Mouse (Mus musculus): ENCODE data around the gene Fkbp11.
A peak's percentile ranks its signal among the peaks of the same experiment; 100 is the strongest.

Fkbp11 gene

DNA sequence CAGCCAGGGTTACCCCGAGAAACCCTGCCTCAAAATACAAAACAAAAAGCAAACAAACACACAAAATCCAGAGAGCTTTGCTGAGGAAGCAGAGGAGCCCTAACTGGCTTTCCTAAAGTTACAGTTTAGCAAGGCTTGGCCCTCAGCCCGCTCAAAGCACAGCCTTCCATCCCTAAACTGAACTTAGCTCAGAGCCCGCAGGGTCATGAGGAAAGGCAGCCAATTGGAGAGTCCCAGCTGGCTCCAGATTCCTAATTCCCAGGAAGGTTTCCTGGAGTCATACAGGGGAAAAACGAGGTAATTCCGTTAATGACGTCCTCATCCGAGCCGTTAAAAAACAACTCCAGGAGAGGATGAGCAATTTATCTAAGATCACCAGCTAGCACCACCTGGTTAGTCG, 32.3 kb downstream of the Fkbp11 start:
- no peak for DNase-seq (ENCODE audit: low spot score in 2 of 2)

- no peak for DNase-seq (ENCODE audit: low spot score in 2 of 2)
These were observed 35.8 kb downstream of the Fkbp11 start for GRCm38 (mm10) chr15:98692171-98692715.

- DNase-seq (ENCODE audit: low spot score in 2 of 2) = peak; percentile 24 to 43
These were observed 36.4 kb downstream of the Fkbp11 start for GRCm38 (mm10) chr15:98691486-98692147.

DNA sequence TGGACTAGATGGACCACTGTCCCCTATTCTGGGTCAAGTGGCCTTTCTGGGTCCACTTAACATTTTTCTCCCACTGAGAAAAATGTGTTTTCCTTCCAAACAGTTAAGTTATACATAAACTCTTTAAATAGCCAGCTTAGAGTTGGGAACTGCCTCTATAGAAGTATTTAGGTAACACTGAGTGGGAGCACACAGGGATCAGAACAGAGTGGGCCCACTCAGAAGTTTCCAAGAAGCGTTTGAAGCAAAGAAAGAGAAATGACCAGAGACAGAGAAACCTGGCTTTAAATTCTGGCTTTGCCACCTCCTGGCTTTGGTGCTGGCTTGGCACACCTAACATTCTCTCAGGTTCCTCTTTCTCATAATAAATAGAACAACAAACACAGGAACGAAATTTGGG, 38.3 kb downstream of the Fkbp11 start:
- no peak for DNase-seq (ENCODE audit: low spot score in 2 of 2)

GRCm38 (mm10) chr15:98685926-98686325, 42.1 kb downstream of the Fkbp11 start:
- no peak for DNase-seq (ENCODE audit: low spot score in 2 of 2)

DNA sequence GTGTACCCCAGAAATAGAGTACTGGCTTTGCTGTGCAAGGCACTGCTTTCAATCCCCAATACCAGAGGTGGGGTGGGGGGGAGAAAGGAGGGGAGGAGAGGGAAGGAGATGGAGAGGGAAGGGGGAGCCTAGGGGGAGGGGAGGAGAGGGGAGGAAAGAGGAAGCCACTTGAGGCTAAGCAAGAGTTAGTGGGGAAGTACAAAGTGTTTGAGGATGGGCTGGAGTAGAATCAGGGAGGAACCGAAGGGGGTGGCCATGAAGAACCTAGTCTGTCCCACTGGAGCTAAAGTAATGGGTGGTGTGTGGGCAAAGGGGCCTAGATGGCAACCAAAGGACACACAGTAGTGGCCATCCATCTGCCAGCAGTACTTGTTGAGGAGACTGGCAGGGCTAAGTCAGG, 44.3 kb downstream of the Fkbp11 start:
- DNase-seq (ENCODE audit: low spot score in 2 of 2) = no peak

DNA sequence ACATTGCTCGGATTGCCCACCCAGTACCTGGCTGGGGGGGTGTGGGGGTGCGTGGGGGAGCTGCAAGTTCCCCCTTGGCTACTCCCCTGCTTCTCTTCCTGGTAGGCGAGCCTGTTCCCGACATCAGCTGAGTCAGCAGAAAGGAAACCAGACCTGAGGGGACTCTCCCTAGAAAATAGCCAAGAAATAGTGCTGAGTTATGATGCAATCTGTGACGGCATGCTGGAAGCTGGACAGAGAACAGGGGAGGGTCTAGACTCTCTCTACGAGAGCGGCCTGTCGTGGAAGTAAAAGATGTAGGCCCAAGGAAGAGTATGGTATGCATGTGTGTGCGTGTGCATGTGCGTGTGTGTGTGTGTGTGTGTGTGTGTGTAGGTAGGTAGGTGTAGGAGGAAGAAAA, 44.8 kb downstream of the Fkbp11 start:
- no peak for DNase-seq (ENCODE audit: low spot score in 2 of 2)

GRCm38 (mm10) chr15:98681633-98682032, 46.4 kb downstream of the Fkbp11 start:
- DNase-seq (ENCODE audit: low spot score in 2 of 2) = no peak

- DNase-seq (ENCODE audit: low spot score in 2 of 2) = peak in 1 of 2 experiments; percentile 53
These were observed 47.3 kb downstream of the Fkbp11 start for GRCm38 (mm10) chr15:98680660-98681059.

- DNase-seq (ENCODE audit: low spot score in 2 of 2) = no peak
These were observed 50.0 kb downstream of the Fkbp11 start for GRCm38 (mm10) chr15:98677977-98678376.

- peak; percentile 86 to 92 for DNase-seq (ENCODE audit: low spot score in 2 of 2)
These were observed 50.9 kb downstream of the Fkbp11 start, which contains the start of gene Rnd1 for GRCm38 (mm10) chr15:98676940-98677728. Rnd1 (minus strand) TSS chr15:98677461.

DNA sequence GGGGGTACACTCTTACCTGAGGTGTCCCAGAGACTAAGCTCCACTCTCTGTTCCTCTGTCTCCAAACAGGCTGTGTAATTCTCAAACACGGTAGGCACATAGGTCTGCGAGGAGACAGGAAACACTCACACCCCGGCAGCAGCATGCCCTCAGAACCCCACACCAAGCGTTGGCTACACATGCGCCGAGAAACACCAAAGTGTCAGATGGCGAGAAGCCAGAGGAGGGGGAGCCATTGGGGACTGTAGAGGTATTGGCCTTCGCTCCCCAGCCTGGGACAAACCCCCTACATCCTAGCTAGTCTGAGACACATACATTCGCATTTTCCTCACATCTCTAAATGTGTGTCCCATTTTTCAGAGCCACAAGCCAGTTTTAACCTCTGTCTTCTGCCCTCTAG, 51.5 kb downstream of the Fkbp11 start:
- DNase-seq (ENCODE audit: low spot score in 2 of 2) = peak in 1 of 2 experiments; percentile 31

GRCm38 (mm10) chr15:98675634-98676250, 52.3 kb downstream of the Fkbp11 start:
- peak; percentile 20 to 33 for DNase-seq (ENCODE audit: low spot score in 2 of 2)

DNA sequence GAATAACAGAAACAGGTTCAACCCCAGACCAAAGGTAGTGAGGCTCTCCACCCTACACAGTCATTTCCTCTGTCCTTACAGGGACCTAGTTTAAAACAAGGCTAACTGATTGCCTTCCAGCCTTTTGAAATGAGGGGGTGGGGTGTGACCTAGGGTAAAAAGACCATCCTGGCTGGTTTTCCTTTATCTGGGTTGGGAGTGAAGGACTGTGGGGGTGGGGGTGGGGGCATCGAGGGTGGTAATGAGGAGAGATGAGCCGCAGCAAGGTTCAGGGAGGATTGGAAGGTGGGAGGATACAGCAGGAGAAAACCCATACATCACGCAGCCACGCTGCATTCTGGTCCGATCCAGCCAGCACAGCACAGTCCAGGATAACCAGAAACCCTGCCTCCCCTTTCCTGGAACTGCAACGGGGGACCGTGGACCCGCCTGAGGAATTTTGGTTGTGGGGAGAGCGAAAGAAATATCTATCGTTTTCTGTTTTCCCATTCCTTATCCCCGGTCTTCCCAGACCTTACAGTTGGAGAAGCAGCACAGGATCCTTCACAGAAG, 52.9 kb downstream of the Fkbp11 start:
- peak; percentile 22 to 30 for DNase-seq (ENCODE audit: low spot score in 2 of 2)
